Mouse (Mus musculus): ENCODE results near the gene Vamp8. TPM values are rescaled to one million over a fixed set of nuclear protein-coding genes. Genes with fewer than 3 reads are reported as not detected.
A peak's percentile ranks its signal among the peaks of the same experiment; 100 is the strongest.

Vamp8 gene
- polyA plus RNA-seq, 1 experiment: 453 TPM

GRCm38 (mm10) chr6:72380131-72380770, 10.3 kb downstream of the Vamp8 start, which contains the start of gene Vamp5:
Gene Vamp5 (minus strand): TSS chr6:72380468.
- Histone ChIP-seq H3K27ac (ENCODE audit: insufficient read depth, low read depth, low read length) (peak within 1 kb of the TSS; percentile 82), H3K4me3 (ENCODE audit: insufficient read depth, low read depth, low read length) (peak within 1 kb of the TSS; percentile 73), H3K4me1 (ENCODE audit: control insufficient read depth, insufficient read depth, low read length) (peaks cover 6% of the 10 kb centered on the region; the same call in 1 of the 2 replicates), H3K27me3 (replicated peaks; ENCODE audit: control insufficient read depth, insufficient read depth, low read length) (no peaks in the 10 kb centered on the region), H3K36me3 (ENCODE audit: control insufficient read depth, insufficient read depth, low read length) (peaks cover 1% of the 10 kb centered on the region; the same call in 1 of the 2 replicates)
- TF ChIP-seq CTCF (conservative IDR thresholded peaks at IDR 0.05; ENCODE audit: insufficient read depth, insufficient read length, low read depth, low read length) (peak; percentile 45), POLR2A (IDR thresholded peaks at IDR 0.05; ENCODE audit: low read depth, low read length) (peak; percentile 35)
- DNase-seq: peak; percentile 92
- under 1% methylated on average over 49 of the region's 49 CpGs for WGBS

GRCm38 (mm10) chr6:72379377-72380130, 10.9 kb downstream of the Vamp8 start:
- 36% methylated on average over 7 of the region's 7 CpGs for WGBS
- H3K36me3 ChIP-seq (ENCODE audit: control insufficient read depth, insufficient read depth, low read length): no peaks in the 10 kb centered on the region
- peak; percentile 69 for DNase-seq
- H3K27me3 ChIP-seq (replicated peaks; ENCODE audit: control insufficient read depth, insufficient read depth, low read length): no peaks in the 10 kb centered on the region
- H3K4me1 ChIP-seq (ENCODE audit: control insufficient read depth, insufficient read depth, low read length): peaks cover 6% of the 10 kb centered on the region; the same call in 1 of the 2 replicates
- peak overlapping the region; percentile 73 for H3K4me3 ChIP-seq (ENCODE audit: insufficient read depth, low read depth, low read length)
- H3K27ac ChIP-seq (ENCODE audit: insufficient read depth, low read depth, low read length): peak overlapping the region; percentile 82
- TF ChIP-seq POLR2A (IDR thresholded peaks at IDR 0.05; ENCODE audit: low read depth, low read length): no peak
- no peak for TF ChIP-seq CTCF (conservative IDR thresholded peaks at IDR 0.05; ENCODE audit: insufficient read depth, insufficient read length, low read depth, low read length)

GRCm38 (mm10) chr6:72378510-72379234, 11.8 kb downstream of the Vamp8 start:
- H3K4me3 ChIP-seq (ENCODE audit: insufficient read depth, low read depth, low read length): 0 out of 2 replicates have a peak overlapping the region, but pooled peaks have one; percentile 2
- H3K27me3 ChIP-seq (replicated peaks; ENCODE audit: control insufficient read depth, insufficient read depth, low read length): no peaks in the 10 kb centered on the region
- TF ChIP-seq CTCF (conservative IDR thresholded peaks at IDR 0.05; ENCODE audit: insufficient read depth, insufficient read length, low read depth, low read length) (no peak), POLR2A (IDR thresholded peaks at IDR 0.05; ENCODE audit: low read depth, low read length) (no peak)
- 81% methylated on average over 8 of the region's 8 CpGs for WGBS
- H3K27ac ChIP-seq (ENCODE audit: insufficient read depth, low read depth, low read length): peak overlapping the region; percentile 82; the same call in 1 of the 2 replicates
- H3K36me3 ChIP-seq (ENCODE audit: control insufficient read depth, insufficient read depth, low read length): no peaks in the 10 kb centered on the region
- no peak for DNase-seq
- peaks cover 6% of the 10 kb centered on the region; the same call in 1 of the 2 replicates for H3K4me1 ChIP-seq (ENCODE audit: control insufficient read depth, insufficient read depth, low read length)

GRCm38 (mm10) chr6:72374820-72375563, 15.5 kb downstream of the Vamp8 start:
- WGBS: 70% methylated on average over 15 of the region's 15 CpGs
- Histone ChIP-seq H3K27ac (ENCODE audit: insufficient read depth, low read depth, low read length) (no peak overlapping the region), H3K4me1 (ENCODE audit: control insufficient read depth, insufficient read depth, low read length) (peaks cover 9% of the 10 kb centered on the region), H3K36me3 (ENCODE audit: control insufficient read depth, insufficient read depth, low read length) (no peaks in the 10 kb centered on the region), H3K4me3 (ENCODE audit: insufficient read depth, low read depth, low read length) (no peak overlapping the region), H3K27me3 (replicated peaks; ENCODE audit: control insufficient read depth, insufficient read depth, low read length) (no peaks in the 10 kb centered on the region)
- TF ChIP-seq CTCF (conservative IDR thresholded peaks at IDR 0.05; ENCODE audit: insufficient read depth, insufficient read length, low read depth, low read length) (no peak), POLR2A (IDR thresholded peaks at IDR 0.05; ENCODE audit: low read depth, low read length) (no peak)
- no peak for DNase-seq

GRCm38 (mm10) chr6:72374206-72374605, 16.3 kb downstream of the Vamp8 start:
- H3K36me3 ChIP-seq (ENCODE audit: control insufficient read depth, insufficient read depth, low read length): no peaks in the 10 kb centered on the region
- no peak for TF ChIP-seq CTCF (conservative IDR thresholded peaks at IDR 0.05; ENCODE audit: insufficient read depth, insufficient read length, low read depth, low read length)
- no peak for TF ChIP-seq POLR2A (IDR thresholded peaks at IDR 0.05; ENCODE audit: low read depth, low read length)
- H3K27me3 ChIP-seq (replicated peaks; ENCODE audit: control insufficient read depth, insufficient read depth, low read length): no peaks in the 10 kb centered on the region
- DNase-seq: no peak
- WGBS: 65% methylated on average over 7 of the region's 7 CpGs
- H3K27ac ChIP-seq (ENCODE audit: insufficient read depth, low read depth, low read length): no peak overlapping the region
- no peak overlapping the region for H3K4me3 ChIP-seq (ENCODE audit: insufficient read depth, low read depth, low read length)
- peaks cover 9% of the 10 kb centered on the region for H3K4me1 ChIP-seq (ENCODE audit: control insufficient read depth, insufficient read depth, low read length)

GRCm38 (mm10) chr6:72373184-72373583, 17.3 kb downstream of the Vamp8 start:
- peak; percentile 73 for DNase-seq
- Histone ChIP-seq H3K27ac (ENCODE audit: insufficient read depth, low read depth, low read length) (no peak overlapping the region; the same call in 1 of the 2 replicates), H3K27me3 (replicated peaks; ENCODE audit: control insufficient read depth, insufficient read depth, low read length) (no peaks in the 10 kb centered on the region), H3K4me3 (ENCODE audit: insufficient read depth, low read depth, low read length) (no peak overlapping the region), H3K36me3 (ENCODE audit: control insufficient read depth, insufficient read depth, low read length) (no peaks in the 10 kb centered on the region), H3K4me1 (ENCODE audit: control insufficient read depth, insufficient read depth, low read length) (peaks cover 9% of the 10 kb centered on the region)
- 34% methylated on average over 4 of the region's 4 CpGs for WGBS
- no peak for TF ChIP-seq CTCF (conservative IDR thresholded peaks at IDR 0.05; ENCODE audit: insufficient read depth, insufficient read length, low read depth, low read length)
- TF ChIP-seq POLR2A (IDR thresholded peaks at IDR 0.05; ENCODE audit: low read depth, low read length): no peak

All from kidney, adult 2 months (tissue).